Mouse (Mus musculus) embryo, embryonic 11 days (tissue): ENCODE measurements at regions not wholly inside any gene's neighbourhood (a gene's known extent, or its start where the extent isn't known, plus 50 kb on each side); places are given as distances from the start of the nearest gene placed in this dataset.
A peak's percentile ranks its signal among the peaks of the same experiment; 100 is the strongest.

Experiments
- DNase-seq: peaks from one replicate; pipeline ENCODE4 v3.0.0-alpha.2; 2015

GRCm38 (mm10) chr9:50395543-50395942, 50.8 kb upstream of the Rpl10-ps3 start:
- DNase-seq, result no peak

- DNase-seq, result no peak
These were observed 51.3 kb upstream of the Rpl10-ps3 start for GRCm38 (mm10) chr9:50396051-50396450.

GRCm38 (mm10) chr9:50408396-50408795, 63.6 kb upstream of the Rpl10-ps3 start:
- DNase-seq, result no peak

GRCm38 (mm10) chr9:50408845-50409244, 64.1 kb upstream of the Rpl10-ps3 start:
- no peak for DNase-seq

- DNase-seq, result no peak
These were observed 68.2 kb upstream of the Rpl10-ps3 start for GRCm38 (mm10) chr9:50412986-50413385.

- DNase-seq, result no peak
These were observed 69.0 kb upstream of the Rpl10-ps3 start for GRCm38 (mm10) chr9:50413514-50414335.

GRCm38 (mm10) chr9:50414796-50415340, 70.1 kb upstream of the Rpl10-ps3 start:
- DNase-seq, result no peak

- DNase-seq, result no peak
These were observed 71.9 kb upstream of the Rpl10-ps3 start for GRCm38 (mm10) chr9:50416677-50417076.

- DNase-seq, result no peak
These were observed 73.3 kb upstream of the Plet1 start for GRCm38 (mm10) chr9:50421061-50421460.

GRCm38 (mm10) chr9:50421572-50422285, 72.6 kb upstream of the Plet1 start:
- no peak for DNase-seq

GRCm38 (mm10) chr9:50425866-50426495, 68.3 kb upstream of the Plet1 start:
- no peak for DNase-seq

- no peak for DNase-seq
These were observed 64.2 kb upstream of the Plet1 start for GRCm38 (mm10) chr9:50430147-50430546.

GRCm38 (mm10) chr9:50433525-50433924, 60.8 kb upstream of the Plet1 start:
- no peak for DNase-seq

GRCm38 (mm10) chr9:50433978-50434377, 60.3 kb upstream of the Plet1 start:
- no peak for DNase-seq

- DNase-seq, result peak; percentile 90
These were observed 56.2 kb upstream of the Plet1 start for GRCm38 (mm10) chr9:50437830-50438722.

- no peak for DNase-seq
These were observed 55.6 kb upstream of the Plet1 start for GRCm38 (mm10) chr9:50438738-50439137.

- no peak for DNase-seq
These were observed 54.1 kb upstream of the Plet1 start for GRCm38 (mm10) chr9:50440222-50440621.

GRCm38 (mm10) chr9:50440689-50441088, 53.6 kb upstream of the Plet1 start:
- DNase-seq, result no peak

- DNase-seq, result peak; percentile 73
These were observed 50.4 kb upstream of the Plet1 start for GRCm38 (mm10) chr9:50443708-50444463.
